Mouse (Mus musculus) cerebral cortex, adult 2 months (tissue): ENCODE measurements around the gene Gm21767.

Experiments used
- WGBS: fragments of 180-500 bp; shearing (Covaris S2); methylation state at CpG from one replicate; pipeline ENCODE4 v1.1.7; 2018; 5-methylcytosine and 5-hydroxymethylcytosine counted together

Gm21767 gene

DNA sequence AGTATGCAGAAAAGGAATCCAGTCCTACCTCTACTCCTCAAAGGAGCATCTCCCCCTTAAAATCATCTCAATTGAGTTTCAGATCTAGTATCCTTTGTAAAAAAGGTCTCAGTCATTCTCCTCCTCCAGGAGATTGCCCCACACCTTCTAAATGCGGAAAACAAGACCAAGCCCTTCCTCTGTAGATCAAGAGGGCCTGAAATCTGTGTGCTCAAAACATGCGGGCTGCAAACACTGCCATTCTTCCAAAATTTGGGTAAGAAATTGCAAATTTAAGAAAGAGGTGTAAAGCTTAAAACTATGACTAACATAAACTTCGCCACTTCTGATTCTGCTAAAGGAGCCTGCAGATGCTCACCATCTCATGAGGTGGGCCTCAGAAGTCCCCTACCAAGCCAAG lies at the start of gene Gm21767:
Gene Gm21767 (plus strand): TSS at position 301 of the 400 bp plus-strand sequence.
- no CpG with 5 or more reads among the region's 3 CpGs for WGBS
